Mouse (Mus musculus): ENCODE data around the gene Mllt10. TPM values are rescaled to one million over a fixed set of nuclear protein-coding genes. Genes with fewer than 3 reads are reported as not detected.

Gene Mllt10
- polyA plus RNA-seq, 1 experiment from 2014 or later = 36.4 TPM

- Histone ChIP-seq H3K4me2 (ENCODE audit: low read length) (peak overlapping the region; percentile 85), H3K9me3 (ENCODE audit: control insufficient read depth, low read length) (no peaks in the 10 kb centered on the region), H3K27ac (ENCODE audit: low read depth) (peak overlapping the region; percentile 95), H3K36me3 (ENCODE audit: control insufficient read depth, insufficient read depth, low read length) (no peaks in the 10 kb centered on the region), H3K4me3 (ENCODE audit: low read depth, low read length) (peak overlapping the region; percentile 74), H3K9ac (ENCODE audit: low read length) (peak overlapping the region; percentile 87), H3K27me3 (replicated peaks; ENCODE audit: control insufficient read depth, insufficient read depth, low read length) (no peaks in the 10 kb centered on the region), H3K4me1 (replicated peaks; ENCODE audit: control insufficient read depth, insufficient read depth, low read length) (peaks cover 44% of the 10 kb centered on the region)
- under 1% methylated on average over 70 of the region's 70 CpGs for WGBS
- DNase-seq (ENCODE audit: low spot score) (peak; percentile 90), ATAC-seq (replicated peaks; ENCODE audit: low FRiP score, low TSS enrichment, low read depth) (no peak; the same call in none of the 2 replicates)
Measured at GRCm38 (mm10) chr2:18047646-18048452, 7.2 kb upstream of the Mllt10 start.

GRCm38 (mm10) chr2:18048453-18049075 is 6.5 kb upstream of the Mllt10 start, which contains the start of gene Skida1:
Gene Skida1, minus strand, starts transcription at chr2:18049051.
- WGBS = 2% methylated on average over 17 of the region's 17 CpGs
- Histone ChIP-seq H3K27ac (ENCODE audit: low read depth) (peak within 1 kb of the TSS; percentile 95), H3K9me3 (ENCODE audit: control insufficient read depth, low read length) (no peaks in the 10 kb centered on the region), H3K9ac (ENCODE audit: low read length) (peak within 1 kb of the TSS; percentile 87), H3K27me3 (replicated peaks; ENCODE audit: control insufficient read depth, insufficient read depth, low read length) (no peaks in the 10 kb centered on the region), H3K4me3 (ENCODE audit: low read depth, low read length) (peak within 1 kb of the TSS; percentile 74), H3K36me3 (ENCODE audit: control insufficient read depth, insufficient read depth, low read length) (no peaks in the 10 kb centered on the region), H3K4me2 (ENCODE audit: low read length) (peak within 1 kb of the TSS; percentile 85), H3K4me1 (replicated peaks; ENCODE audit: control insufficient read depth, insufficient read depth, low read length) (peaks cover 41% of the 10 kb centered on the region)
- DNase-seq (ENCODE audit: low spot score) = peak; percentile 71
- ATAC-seq (replicated peaks; ENCODE audit: low FRiP score, low TSS enrichment, low read depth) = peak; percentile 22

- DNase-seq (ENCODE audit: low spot score) (peak; percentile 75), ATAC-seq (replicated peaks; ENCODE audit: low FRiP score, low TSS enrichment, low read depth) (peak; percentile 36; the same call in 1 of the 2 replicates)
- Histone ChIP-seq H3K27ac (ENCODE audit: low read depth) (peak overlapping the region; percentile 95), H3K9me3 (ENCODE audit: control insufficient read depth, low read length) (no peaks in the 10 kb centered on the region), H3K27me3 (replicated peaks; ENCODE audit: control insufficient read depth, insufficient read depth, low read length) (no peaks in the 10 kb centered on the region), H3K4me2 (ENCODE audit: low read length) (peak overlapping the region; percentile 85), H3K4me3 (ENCODE audit: low read depth, low read length) (peak overlapping the region; percentile 74), H3K36me3 (ENCODE audit: control insufficient read depth, insufficient read depth, low read length) (no peaks in the 10 kb centered on the region), H3K4me1 (replicated peaks; ENCODE audit: control insufficient read depth, insufficient read depth, low read length) (peaks cover 46% of the 10 kb centered on the region), H3K9ac (ENCODE audit: low read length) (peak overlapping the region; percentile 87)
- 15% methylated on average over 11 of the region's 11 CpGs for WGBS
Measured at GRCm38 (mm10) chr2:18049279-18049821, 5.7 kb upstream of the Mllt10 start.

- H3K36me3 ChIP-seq (ENCODE audit: control insufficient read depth, insufficient read depth, low read length) = no peaks in the 10 kb centered on the region
Measured at GRCm38 (mm10) chr2:18050018-18050417, 5.0 kb upstream of the Mllt10 start.

GRCm38 (mm10) chr2:18050541-18050985 is 4.5 kb upstream of the Mllt10 start:
- Histone ChIP-seq H3K27me3 (replicated peaks; ENCODE audit: control insufficient read depth, insufficient read depth, low read length) (no peaks in the 10 kb centered on the region), H3K9me3 (ENCODE audit: control insufficient read depth, low read length) (no peaks in the 10 kb centered on the region), H3K4me1 (replicated peaks; ENCODE audit: control insufficient read depth, insufficient read depth, low read length) (peaks cover 48% of the 10 kb centered on the region), H3K4me3 (ENCODE audit: low read depth, low read length) (peak overlapping the region; percentile 13; the same call in 1 of the 2 replicates), H3K36me3 (ENCODE audit: control insufficient read depth, insufficient read depth, low read length) (no peaks in the 10 kb centered on the region), H3K9ac (ENCODE audit: low read length) (peak overlapping the region; percentile 25; the same call in 1 of the 2 replicates), H3K4me2 (ENCODE audit: low read length) (peak overlapping the region; percentile 85), H3K27ac (ENCODE audit: low read depth) (peak overlapping the region; percentile 54; the same call in 1 of the 2 replicates)
- ATAC-seq (replicated peaks; ENCODE audit: low FRiP score, low TSS enrichment, low read depth) (no peak), DNase-seq (ENCODE audit: low spot score) (no peak)
- 25% methylated on average over 10 of the region's 10 CpGs for WGBS

More at GRCm38 (mm10) chr2:18050018-18050417, 5.0 kb upstream of the Mllt10 start:
- Histone ChIP-seq H3K4me3 (ENCODE audit: low read depth, low read length) (0 out of 2 replicates have a peak overlapping the region, but pooled peaks have one; percentile 74), H3K27ac (ENCODE audit: low read depth) (peak overlapping the region; percentile 95; the same call in 1 of the 2 replicates), H3K27me3 (replicated peaks; ENCODE audit: control insufficient read depth, insufficient read depth, low read length) (no peaks in the 10 kb centered on the region), H3K4me2 (ENCODE audit: low read length) (peak overlapping the region; percentile 85), H3K9ac (ENCODE audit: low read length) (peak overlapping the region; percentile 87), H3K9me3 (ENCODE audit: control insufficient read depth, low read length) (no peaks in the 10 kb centered on the region), H3K4me1 (replicated peaks; ENCODE audit: control insufficient read depth, insufficient read depth, low read length) (peaks cover 47% of the 10 kb centered on the region)
- ATAC-seq (replicated peaks; ENCODE audit: low FRiP score, low TSS enrichment, low read depth) (no peak), DNase-seq (ENCODE audit: low spot score) (no peak)
- 34% methylated on average over 2 of the region's 2 CpGs for WGBS

- ATAC-seq (replicated peaks; ENCODE audit: low FRiP score, low TSS enrichment, low read depth) (no peak), DNase-seq (ENCODE audit: low spot score) (no peak)
- H3K27me3 ChIP-seq (replicated peaks; ENCODE audit: control insufficient read depth, insufficient read depth, low read length) = no peaks in the 10 kb centered on the region
- no peak overlapping the region for H3K4me3 ChIP-seq (ENCODE audit: low read depth, low read length)
- 0 out of 2 replicates have a peak overlapping the region, but pooled peaks have one; percentile 54 for H3K27ac ChIP-seq (ENCODE audit: low read depth)
- H3K4me2 ChIP-seq (ENCODE audit: low read length) = peak overlapping the region; percentile 85
- H3K36me3 ChIP-seq (ENCODE audit: control insufficient read depth, insufficient read depth, low read length) = no peaks in the 10 kb centered on the region
- WGBS = 38% methylated on average over 11 of the region's 11 CpGs
- H3K4me1 ChIP-seq (replicated peaks; ENCODE audit: control insufficient read depth, insufficient read depth, low read length) = peaks cover 42% of the 10 kb centered on the region
- H3K9ac ChIP-seq (ENCODE audit: low read length) = 0 out of 2 replicates have a peak overlapping the region, but pooled peaks have one; percentile 25
- no peaks in the 10 kb centered on the region for H3K9me3 ChIP-seq (ENCODE audit: control insufficient read depth, low read length)
Measured at GRCm38 (mm10) chr2:18051026-18051830, 3.8 kb upstream of the Mllt10 start.

- no peak overlapping the region for H3K4me3 ChIP-seq (ENCODE audit: low read depth, low read length)
- H3K27ac ChIP-seq (ENCODE audit: low read depth) = no peak overlapping the region
- 65% methylated on average over 3 of the region's 3 CpGs for WGBS
- H3K36me3 ChIP-seq (ENCODE audit: control insufficient read depth, insufficient read depth, low read length) = no peaks in the 10 kb centered on the region
- no peaks in the 10 kb centered on the region for H3K9me3 ChIP-seq (ENCODE audit: control insufficient read depth, low read length)
- no peak for ATAC-seq (replicated peaks; ENCODE audit: low FRiP score, low TSS enrichment, low read depth)
- no peak overlapping the region for H3K4me2 ChIP-seq (ENCODE audit: low read length)
- no peaks in the 10 kb centered on the region for H3K27me3 ChIP-seq (replicated peaks; ENCODE audit: control insufficient read depth, insufficient read depth, low read length)
- no peak for DNase-seq (ENCODE audit: low spot score)
- H3K9ac ChIP-seq (ENCODE audit: low read length) = no peak overlapping the region
- H3K4me1 ChIP-seq (replicated peaks; ENCODE audit: control insufficient read depth, insufficient read depth, low read length) = peaks cover 42% of the 10 kb centered on the region
Measured at GRCm38 (mm10) chr2:18051831-18052170, 3.2 kb upstream of the Mllt10 start.

GRCm38 (mm10) chr2:18052581-18052980 is 2.5 kb upstream of the Mllt10 start:
- H3K4me2 ChIP-seq (ENCODE audit: low read length) = no peak overlapping the region
- H3K4me1 ChIP-seq (replicated peaks; ENCODE audit: control insufficient read depth, insufficient read depth, low read length) = peaks cover 42% of the 10 kb centered on the region
- ATAC-seq (replicated peaks; ENCODE audit: low FRiP score, low TSS enrichment, low read depth) (no peak), DNase-seq (ENCODE audit: low spot score) (no peak)
- WGBS = 59% methylated on average over 3 of the region's 3 CpGs
- H3K27ac ChIP-seq (ENCODE audit: low read depth) = no peak overlapping the region
- no peak overlapping the region for H3K4me3 ChIP-seq (ENCODE audit: low read depth, low read length)
- H3K9me3 ChIP-seq (ENCODE audit: control insufficient read depth, low read length) = no peaks in the 10 kb centered on the region
- no peak overlapping the region for H3K9ac ChIP-seq (ENCODE audit: low read length)
- H3K36me3 ChIP-seq (ENCODE audit: control insufficient read depth, insufficient read depth, low read length) = no peaks in the 10 kb centered on the region
- H3K27me3 ChIP-seq (replicated peaks; ENCODE audit: control insufficient read depth, insufficient read depth, low read length) = no peaks in the 10 kb centered on the region

Measured in intestine, embryonic 14.5 days (tissue).